Mouse (Mus musculus) ES-E14 (cell line): ENCODE data around the gene Pgrmc1. TPM values are rescaled to one million over a fixed set of nuclear protein-coding genes. Genes with fewer than 3 reads are reported as not detected.
"Not testable (repeated sequence)": the region's sequence is repeated elsewhere in the genome, so short reads cannot be mapped to it uniquely, and the experiment has no call there.

Experiments used
- DNase-seq: peaks from one replicate; pipeline ENCODE4 v3.0.0-alpha.2; 2013; ENCODE audit warnings: low read depth, low spot score
- H3K27ac ChIP-seq: 2 replicates; pipeline ENCODE4 v1.5.1; 2012; ENCODE audit warnings: low read depth, mild to moderate bottlenecking, low read length, moderate library complexity, mixed read lengths; ENCODE audit not compliant: poor library complexity, insufficient read depth, severe bottlenecking
- H3K36me3 ChIP-seq: 2 replicates; pipeline ENCODE4 v1.6.1; 2012; ENCODE audit warnings: mild to moderate bottlenecking, low read length, moderate library complexity, mixed read lengths; ENCODE audit not compliant: control insufficient read depth, poor library complexity, insufficient read depth, severe bottlenecking
- H3K4me1 ChIP-seq, 2 experiments: fragments of 150-350 bp in 1 of 2; sonication (generic) in 1 of 2; 2 replicates each; pipeline ENCODE4 v1.6.1; 2012; ENCODE audit warnings: low read length in 2 of 2, mild to moderate bottlenecking in 1 of 2, mixed read lengths in 1 of 2; ENCODE audit not compliant: control insufficient read depth in 2 of 2, insufficient read depth in 2 of 2, poor library complexity in 1 of 2
- H3K4me3 ChIP-seq, 2 experiments: fragments of 150-350 bp in 1 of 2; sonication (generic) in 1 of 2; 2 replicates each; pipeline ENCODE4 v1.5.1; 2012; ENCODE audit warnings: low read length in 2 of 2, low read depth in 1 of 2, mild to moderate bottlenecking in 1 of 2, mixed read lengths in 1 of 2; ENCODE audit not compliant: insufficient read depth in 1 of 2, poor library complexity in 1 of 2, severe bottlenecking in 1 of 2
- H3K9ac ChIP-seq: 2 replicates; pipeline ENCODE4 v1.6.1; 2012; ENCODE audit warnings: low read depth, mild to moderate bottlenecking, low read length, mixed read lengths; ENCODE audit not compliant: poor library complexity, insufficient read depth, severe bottlenecking
- H3K9me3 ChIP-seq: fragments of 150-350 bp; sonication (generic); 2 replicates; pipeline ENCODE4 v1.6.1; 2012; ENCODE audit warnings: low read depth, mild to moderate bottlenecking, low read length; ENCODE audit not compliant: control insufficient read depth, insufficient read depth
- CHD2 ChIP-seq: IDR thresholded peaks from 2 replicates; pipeline ENCODE4 v1.6.1; 2014; ENCODE audit warnings: mild to moderate bottlenecking, low read depth, low read length, inconsistent platforms
- HCFC1 ChIP-seq: IDR thresholded peaks from 2 replicates; pipeline ENCODE4 v1.6.1; 2012; ENCODE audit warnings: low read length, inconsistent platforms, borderline replicate concordance; ENCODE audit not compliant: insufficient read depth
- MAFK ChIP-seq: IDR thresholded peaks from 2 replicates; pipeline ENCODE4 v1.6.1; 2014; ENCODE audit warnings: mild to moderate bottlenecking, low read depth, low read length, inconsistent platforms; ENCODE audit not compliant: insufficient read depth
- ZC3H11A ChIP-seq: IDR thresholded peaks from 2 replicates; pipeline ENCODE4 v1.6.1; 2012; ENCODE audit warnings: low read depth, mild to moderate bottlenecking, inconsistent platforms, low read length, borderline replicate concordance
- ZNF384 ChIP-seq: IDR thresholded peaks from 2 replicates; pipeline ENCODE4 v1.6.1; 2012; ENCODE audit warnings: low read depth, low read length, inconsistent platforms
- in situ Hi-C, 2 experiments: fragments of 600-800 bp; cut with MboI; formaldehyde crosslinking; loops; one replicate each; pipeline ENCODE4 v1.15.1; 2025; ENCODE audit warnings: low sequenced_read_pairs in 2 of 2, inconsistent platforms in 1 of 2; ENCODE audit not compliant: unreplicated experiment in 2 of 2
- total RNA-seq: library from RNA; depleted of rRNA; stranded (reverse); fragments of 300-350 nt; gene quantifications from 2 replicates; pipeline ENCODE4 v1.2.3, GENCODE M21; 2012

Pgrmc1 gene
- total RNA-seq, 1 experiment: 195 TPM

- no peak for DNase-seq
- in situ Hi-C loops: no loop called here
- Histone ChIP-seq H3K36me3 (no peaks in the 10 kb centered on the region), H3K27ac (no peak overlapping the region), H3K9me3 (no peaks in the 10 kb centered on the region), H3K4me3 (no peak overlapping the region), H3K4me1 (no peaks in the 10 kb centered on the region), H3K9ac (no peak overlapping the region)
- no peak for TF ChIP-seq CHD2
- no peak for TF ChIP-seq ZNF384
- no peak for TF ChIP-seq MAFK
- no peak for TF ChIP-seq ZC3H11A
- TF ChIP-seq HCFC1: no peak
Observed at GRCm38 (mm10) chrX:36591120-36591519, 6.9 kb upstream of the Pgrmc1 start.

GRCm38 (mm10) chrX:36591539-36591938 is 6.5 kb upstream of the Pgrmc1 start:
- in situ Hi-C loops: no loop called here
- Histone ChIP-seq H3K36me3 (no peaks in the 10 kb centered on the region), H3K4me1 (no peaks in the 10 kb centered on the region), H3K9ac (no peak overlapping the region), H3K4me3 (no peak overlapping the region), H3K9me3 (no peaks in the 10 kb centered on the region), H3K27ac (no peak overlapping the region)
- TF ChIP-seq HCFC1 (no peak), CHD2 (no peak), ZNF384 (no peak), ZC3H11A (no peak), MAFK (no peak)
- no peak for DNase-seq

- Histone ChIP-seq H3K4me3 (no peak overlapping the region), H3K27ac (no peak overlapping the region), H3K9me3 (no peaks in the 10 kb centered on the region), H3K36me3 (peaks cover 3% of the 10 kb centered on the region; the same call in 1 of the 2 replicates), H3K4me1 (peaks cover 0 to 2% of the 10 kb centered on the region in 2 experiments; a peak in 1 of 4 replicates), H3K9ac (no peak overlapping the region)
- in situ Hi-C loops: no loop called here
- TF ChIP-seq HCFC1: no peak
- TF ChIP-seq ZC3H11A: no peak
- TF ChIP-seq CHD2: no peak
- no peak for TF ChIP-seq MAFK
- no peak for DNase-seq
Observed at GRCm38 (mm10) chrX:36595247-36595646, 2.8 kb upstream of the Pgrmc1 start.

- H3K4me3 ChIP-seq, H3K9ac ChIP-seq, H3K9me3 ChIP-seq, H3K27ac ChIP-seq, H3K4me1 ChIP-seq, H3K36me3 ChIP-seq, in situ Hi-C loops, DNase-seq: not testable (repeated sequence)
Observed at GRCm38 (mm10) chrX:36596483-36597120, 1.4 kb upstream of the Pgrmc1 start.

- Histone ChIP-seq H3K9me3 (no peaks in the 10 kb centered on the region), H3K4me1 (peaks cover 0 to 2% of the 10 kb centered on the region in 2 experiments; a peak in 1 of 4 replicates), H3K9ac (peak overlapping the region; percentile 97), H3K27ac (peak overlapping the region; percentile 72), H3K4me3 (peak overlapping the region; percentile 93 to 99), H3K36me3 (peaks cover 6% of the 10 kb centered on the region)
- in situ Hi-C loops: no loop called here
- TF ChIP-seq CHD2: no peak
- no peak for TF ChIP-seq MAFK
- TF ChIP-seq ZC3H11A: no peak
- TF ChIP-seq HCFC1: no peak
- no peak for TF ChIP-seq ZNF384
- DNase-seq: no peak
Observed at GRCm38 (mm10) chrX:36598390-36598810, 394 bp downstream of the Pgrmc1 start.
